In the genomic region with DNA sequence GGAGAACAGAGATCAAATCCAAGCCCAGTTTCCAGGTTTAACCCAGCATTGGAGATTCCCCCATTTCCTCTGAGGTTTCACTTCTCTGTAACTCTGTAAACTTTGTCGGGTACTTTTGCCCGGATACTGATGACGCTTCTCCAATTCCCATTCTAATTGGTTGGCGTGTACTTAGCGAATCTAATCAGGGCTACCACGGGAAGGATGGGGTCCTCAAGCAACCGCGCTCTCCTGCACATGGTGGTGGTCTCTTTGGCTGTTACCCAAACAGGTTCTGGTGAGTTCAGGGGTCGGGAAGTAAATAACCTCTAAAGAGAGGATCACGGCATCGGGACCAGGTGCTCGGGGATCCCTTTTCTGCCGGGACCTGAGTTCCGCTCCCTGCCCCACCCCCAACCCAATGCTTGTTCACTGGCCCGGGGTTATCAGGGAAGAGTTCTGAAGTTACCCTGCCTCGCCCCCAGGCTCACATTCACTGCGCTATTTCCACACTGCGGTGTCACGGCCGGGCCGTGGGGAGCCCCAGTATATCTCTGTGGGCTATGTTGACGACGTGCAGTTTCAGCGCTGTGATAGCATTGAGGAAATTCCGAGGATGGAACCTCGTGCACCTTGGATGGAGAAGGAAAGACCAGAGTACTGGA, we compare ENCODE assay signal across 7 mouse cellular contexts. TPM values are rescaled to one million over a fixed set of nuclear protein-coding genes. Genes with fewer than 3 reads are reported as not detected.
DNase-seq lines count a peak whose midpoint lies in the region; ATAC-seq lines count a peak whose summit lies in the region.

A gene (plus strand): TSS at position 163 of the 644 bp plus-strand sequence.

- H3K4me1 ChIP-seq in embryonic facial prominence, embryonic 12.5 days = no peaks in the 10 kb centered on the region
- no peaks in the 10 kb centered on the region for H3K4me1 ChIP-seq in limb, embryonic 11.5 days (ENCODE audit: control insufficient read depth, insufficient read depth, low read length)
- H3K4me1 ChIP-seq in midbrain, embryonic 14.5 days (ENCODE audit: control insufficient read depth, insufficient read depth, low read length) = no peaks in the 10 kb centered on the region; the same call in 1 of the 2 replicates

- no peak within 1 kb of the TSS for H3K9ac ChIP-seq in embryonic facial prominence, embryonic 12.5 days
- H3K9ac ChIP-seq in limb, embryonic 11.5 days (ENCODE audit: low read length) = no peak within 1 kb of the TSS
- H3K9ac ChIP-seq in midbrain, embryonic 14.5 days (replicated peaks; ENCODE audit: low read length) = peak within 1 kb of the TSS; percentile 50; the same call in 1 of the 2 replicates

- ATAC-seq in embryonic facial prominence, embryonic 12.5 days (ENCODE audit: insufficient number of reproducible peaks, insufficient read depth, low FRiP score, low TSS enrichment) = peak; percentile 90
- ATAC-seq in limb, embryonic 11.5 days (ENCODE audit: insufficient number of reproducible peaks, low FRiP score, low TSS enrichment, low read depth) = peak; percentile 94
- ATAC-seq in midbrain, embryonic 14.5 days (ENCODE audit: low FRiP score, low TSS enrichment) = peak; percentile 96

- DNase-seq in adrenal gland, postnatal 25 days = peak; percentile 80
- DNase-seq in heart, adult 11 months = peak; percentile 99
- DNase-seq in kidney, adult 18-20 months = peak; percentile 93
- DNase-seq in limb, embryonic 11.5 days (ENCODE audit: low spot score) = peak; percentile 94
- peak; percentile 93 for DNase-seq in midbrain, embryonic 14.5 days
- DNase-seq in spleen, adult 18-20 months = peak; percentile 77 to 95

- H3K27me3 ChIP-seq in embryonic facial prominence, embryonic 12.5 days = no peaks in the 10 kb centered on the region
- H3K27me3 ChIP-seq in limb, embryonic 11.5 days (ENCODE audit: control insufficient read depth, insufficient read depth, low read length) = no peaks in the 10 kb centered on the region
- no peaks in the 10 kb centered on the region for H3K27me3 ChIP-seq in midbrain, embryonic 14.5 days (ENCODE audit: control insufficient read depth, insufficient read depth, low read length)

- no peaks in the 10 kb centered on the region for H3K9me3 ChIP-seq in embryonic facial prominence, embryonic 12.5 days
- H3K9me3 ChIP-seq in limb, embryonic 11.5 days (ENCODE audit: control insufficient read depth, low read length) = no peaks in the 10 kb centered on the region
- no peaks in the 10 kb centered on the region for H3K9me3 ChIP-seq in midbrain, embryonic 14.5 days (ENCODE audit: control insufficient read depth, low read length)

- 4% methylated on average over 26 of the region's 26 CpGs for WGBS in embryonic facial prominence, embryonic 12.5 days
- 5% methylated on average over 26 of the region's 26 CpGs for WGBS in limb, embryonic 11.5 days
- 3% methylated on average over 26 of the region's 26 CpGs for WGBS in midbrain, embryonic 14.5 days

- peak within 1 kb of the TSS; percentile 35 for H3K4me3 ChIP-seq in embryonic facial prominence, embryonic 12.5 days
- H3K4me3 ChIP-seq in limb, embryonic 11.5 days (ENCODE audit: low read depth, low read length) = peak within 1 kb of the TSS; percentile 41
- peak within 1 kb of the TSS; percentile 48 for H3K4me3 ChIP-seq in midbrain, embryonic 14.5 days (replicated peaks; ENCODE audit: low read depth, low read length)

- H3K36me3 ChIP-seq in embryonic facial prominence, embryonic 12.5 days = no peaks in the 10 kb centered on the region
- H3K36me3 ChIP-seq in limb, embryonic 11.5 days (ENCODE audit: control insufficient read depth, insufficient read depth, low read length) = no peaks in the 10 kb centered on the region
- no peaks in the 10 kb centered on the region for H3K36me3 ChIP-seq in midbrain, embryonic 14.5 days (ENCODE audit: control insufficient read depth, insufficient read depth, low read length)

- peak within 1 kb of the TSS; percentile 70 for H3K4me2 ChIP-seq in embryonic facial prominence, embryonic 12.5 days (replicated peaks)
- H3K4me2 ChIP-seq in limb, embryonic 11.5 days (ENCODE audit: low read depth, severe bottlenecking) = peak within 1 kb of the TSS; percentile 77
- H3K4me2 ChIP-seq in midbrain, embryonic 14.5 days (ENCODE audit: low read length) = peak within 1 kb of the TSS; percentile 94

- no peak within 1 kb of the TSS for H3K27ac ChIP-seq in embryonic facial prominence, embryonic 12.5 days
- H3K27ac ChIP-seq in limb, embryonic 11.5 days (replicated peaks; ENCODE audit: low read depth, low read length) = no peak within 1 kb of the TSS
- no peak within 1 kb of the TSS for H3K27ac ChIP-seq in midbrain, embryonic 14.5 days (replicated peaks; ENCODE audit: low read depth, low read length)

RNA-seq across cellular contexts. Expression of the gene that starts here (rescaled TPM):
- 2.6 and 5.4 TPM in 2 replicates for total RNA-seq in adrenal gland, postnatal 25 days (2021)
- polyA plus RNA-seq in embryonic facial prominence, embryonic 12.5 days (2016; fragmentation: Nextera tagmentation; extraction: Ambion mirVana) = 1.4 and 1.5 TPM in 2 replicates
- 0.95 and 1.3 TPM in 2 replicates for polyA plus RNA-seq in limb, embryonic 11.5 days (2014; fragmentation: Nextera tagmentation; extraction: Ambion mirVana)
- polyA plus RNA-seq in midbrain, embryonic 14.5 days (2014; fragmentation: Nextera tagmentation; extraction: Ambion mirVana) = 0.80 and 1.1 TPM in 2 replicates
